Mouse (Mus musculus) adrenal gland, adult 18-20 months (tissue): ENCODE data around the gene Esrrg. TPM values are rescaled to one million over a fixed set of nuclear protein-coding genes. Genes with fewer than 3 reads are reported as not detected.

ENCODE experiments used
- DNase-seq, 2 experiments: peaks; one replicate each; pipeline ENCODE4 v3.0.0; 2021 to 2022; ENCODE audit warnings: low spot score in 2 of 2
- total RNA-seq, 2 experiments: library from RNA; stranded (reverse); gene quantifications; 1 replicate in 1 of 2; 2 replicates in 1 of 2; pipeline ENCODE4 v1.2.3; 2021

Esrrg gene
- total RNA-seq, 2 experiments from 2014 or later = 13.2 to 13.4 TPM

- DNase-seq = no peak
These were observed 612.7 kb downstream of the Esrrg start for GRCm38 (mm10) chr1:188221226-188221792.

DNA sequence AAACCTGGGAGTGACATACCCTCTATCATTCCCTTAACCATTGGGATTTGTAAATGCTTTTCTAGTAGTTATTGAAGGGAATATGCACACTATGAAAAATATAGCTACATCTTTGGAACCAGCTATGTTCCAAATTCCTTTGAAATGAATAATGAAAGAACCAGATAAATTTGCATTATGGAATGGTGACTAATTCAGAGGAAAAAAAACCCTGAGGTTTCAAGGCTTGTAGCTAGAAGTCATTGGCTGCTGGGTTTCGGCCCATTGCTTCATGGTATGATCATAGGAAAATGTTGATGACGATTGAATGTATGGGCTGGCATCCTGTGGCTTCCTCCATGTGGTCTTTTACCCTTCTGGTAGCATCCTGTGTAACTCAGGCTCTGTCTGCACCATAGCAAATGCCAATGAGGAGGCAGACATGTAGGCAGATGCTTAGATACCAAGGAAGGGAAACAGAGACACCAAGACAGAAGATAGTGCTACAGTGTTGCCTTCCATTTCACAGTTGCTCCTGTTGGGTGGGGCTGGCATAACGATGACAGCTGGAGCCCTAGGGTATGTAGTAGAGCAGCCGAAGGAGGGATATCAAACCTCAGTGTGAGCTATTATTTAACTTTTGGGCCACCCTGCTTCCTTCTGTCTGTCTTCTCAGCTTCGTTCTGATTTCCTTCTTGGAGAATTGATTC, 624.6 kb downstream of the Esrrg start:
- DNase-seq = no peak

GRCm38 (mm10) chr1:188238636-188239035, 630.0 kb downstream of the Esrrg start:
- no peak for DNase-seq

- DNase-seq = no peak
These were observed 633.2 kb downstream of the Esrrg start for GRCm38 (mm10) chr1:188241766-188242165.

GRCm38 (mm10) chr1:188257500-188257899, 648.9 kb downstream of the Esrrg start:
- no peak for DNase-seq

GRCm38 (mm10) chr1:188260259-188261107, 651.9 kb downstream of the Esrrg start:
- no peak for DNase-seq

DNA sequence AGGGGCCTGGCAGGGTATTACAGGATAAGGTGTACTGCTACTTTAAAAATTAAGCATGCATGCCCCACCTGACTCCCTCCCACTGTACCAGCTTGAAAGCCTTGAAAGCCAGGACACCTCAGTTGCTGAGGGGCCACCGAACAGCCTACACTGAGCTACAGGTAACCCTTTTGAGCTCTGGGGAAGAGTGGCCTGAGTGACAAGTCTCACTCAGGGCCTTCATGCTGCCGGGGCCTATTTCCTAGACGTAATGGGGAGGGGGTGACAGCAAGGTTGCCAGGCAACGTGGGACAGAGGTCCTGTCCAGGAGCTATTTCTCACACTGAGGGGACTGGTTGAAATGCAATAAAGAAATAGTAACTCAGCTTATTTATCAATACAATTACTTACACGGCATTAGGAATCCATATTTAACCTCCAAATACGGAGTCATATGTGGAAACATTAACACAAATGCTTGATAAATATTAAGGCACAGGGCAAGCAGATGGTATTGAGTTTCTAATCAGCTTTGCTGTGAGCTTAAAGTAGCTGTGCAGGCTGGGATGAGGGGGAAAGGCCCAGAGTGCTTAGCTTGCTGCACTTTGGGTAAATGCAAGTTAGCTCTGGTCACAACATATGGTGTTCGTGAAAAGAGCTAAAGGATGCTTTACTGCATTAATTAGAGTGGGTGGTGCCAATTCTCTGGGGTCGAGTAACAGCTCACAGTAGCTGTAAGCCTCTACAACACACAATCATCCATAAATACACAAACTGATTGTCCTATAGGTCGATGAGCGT, 653.5 kb downstream of the Esrrg start, which contains the start of gene Ush2a:
Gene Ush2a, plus strand, starts transcription at position 121 of the 780 bp plus-strand sequence.
- DNase-seq = no peak
